Mouse (Mus musculus) brain, embryonic 14.5 days (tissue): ENCODE data around the gene Pcbp1.

Source experiments
- CTCF ChIP-seq: fragments of 200-500 bp; IDR thresholded peaks from 2 replicates; pipeline ENCODE4 v1.5.1; 2012; ENCODE audit warnings: inconsistent platforms, mild to moderate bottlenecking, moderate library complexity, borderline replicate concordance; ENCODE audit not compliant: insufficient read depth, insufficient read length; ENCODE audit errors: extremely low read depth
- POLR2A ChIP-seq: fragments of 200-500 bp; IDR thresholded peaks from 2 replicates; pipeline ENCODE4 v1.6.1; 2012; ENCODE audit warnings: mild to moderate bottlenecking, inconsistent platforms, borderline replicate concordance; ENCODE audit not compliant: poor library complexity, insufficient read depth, insufficient read length, severe bottlenecking; ENCODE audit errors: extremely low read depth

GRCm38 (mm10) chr6:86499571-86500109 is 26.5 kb downstream of the Pcbp1 start:
- TF ChIP-seq POLR2A, result no peak
- no peak for TF ChIP-seq CTCF
